Mouse (Mus musculus) ES-Bruce4 (cell line): ENCODE results near the gene Grid2. TPM values are rescaled to one million over a fixed set of nuclear protein-coding genes. Genes with fewer than 3 reads are reported as not detected.

ENCODE experiments used
- H3K27ac ChIP-seq: 2 replicates; pipeline ENCODE4 v1.5.1; 2012; ENCODE audit warnings: low read length, inconsistent platforms; ENCODE audit not compliant: insufficient read depth
- H3K27me3 ChIP-seq: 2 replicates; pipeline ENCODE4 v1.6.1; 2012; ENCODE audit warnings: mild to moderate bottlenecking, low read length, inconsistent platforms; ENCODE audit not compliant: control insufficient read depth, poor library complexity, insufficient read depth, severe bottlenecking
- H3K36me3 ChIP-seq: 2 replicates; pipeline ENCODE4 v1.6.1; 2012; ENCODE audit warnings: inconsistent platforms, mild to moderate bottlenecking, low read length, moderate library complexity; ENCODE audit not compliant: control insufficient read depth, poor library complexity, insufficient read depth, severe bottlenecking
- H3K4me1 ChIP-seq: one replicate; pipeline ENCODE4 v1.8.1; 2011; ENCODE audit warnings: low read length; ENCODE audit not compliant: control insufficient read depth, insufficient read depth
- H3K4me3 ChIP-seq: 2 replicates; pipeline ENCODE4 v1.5.1; 2011; ENCODE audit warnings: low read depth, mild to moderate bottlenecking, low read length
- H3K9ac ChIP-seq: 2 replicates; pipeline ENCODE4 v1.6.1; 2012; ENCODE audit warnings: low read depth, mild to moderate bottlenecking, inconsistent platforms; ENCODE audit not compliant: poor library complexity, severe bottlenecking
- H3K9me3 ChIP-seq: replicated peaks from 2 replicates; pipeline ENCODE4 v1.6.1; 2012; ENCODE audit warnings: mild to moderate bottlenecking, low read length, inconsistent platforms; ENCODE audit not compliant: control insufficient read depth, poor library complexity, insufficient read depth, severe bottlenecking
- CTCF ChIP-seq: IDR thresholded peaks from one replicate; pipeline ENCODE4 v1.8.1; 2011; ENCODE audit warnings: low read depth, low read length
- EP300 ChIP-seq: IDR thresholded peaks from 2 replicates; pipeline ENCODE4 v1.6.1; 2011; ENCODE audit warnings: low read depth, low read length; ENCODE audit not compliant: insufficient read depth
- POLR2A ChIP-seq: IDR thresholded peaks from one replicate; pipeline ENCODE4 v1.8.1; 2011; ENCODE audit warnings: low read length; ENCODE audit not compliant: insufficient read depth
- polyA plus RNA-seq: library from polyadenylated mRNA; stranded (reverse); fragments of >200 nt; gene quantifications from 2 replicates; pipeline ENCODE4 v1.2.4, GENCODE M21; 2011; ENCODE audit warnings: low read depth; ENCODE audit not compliant: missing spikeins, insufficient read depth, insufficient read length

Gene Grid2
- polyA plus RNA-seq, 1 experiment: 0.15 TPM

DNA sequence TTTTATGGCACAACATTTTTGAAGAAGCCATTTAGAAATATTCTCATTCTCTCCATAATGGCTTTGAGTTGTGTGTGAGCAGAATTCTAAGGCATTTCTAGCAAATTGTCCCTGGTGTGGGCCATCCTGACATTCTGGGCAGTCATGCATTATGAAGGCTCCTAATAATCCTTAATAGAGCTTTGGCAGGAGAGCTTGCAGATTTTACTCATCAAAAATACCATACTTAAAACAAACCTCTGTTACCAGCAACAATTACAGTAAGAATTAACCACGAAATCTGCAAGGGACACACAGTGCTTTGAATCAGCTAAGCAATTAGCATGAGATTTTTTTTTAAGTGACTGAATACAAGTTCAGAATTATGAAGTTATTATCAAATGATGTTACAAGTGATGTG, 1053.0 kb downstream of the Grid2 start:
- TF ChIP-seq POLR2A: no peak
- TF ChIP-seq EP300: no peak
- no peak for TF ChIP-seq CTCF

DNA sequence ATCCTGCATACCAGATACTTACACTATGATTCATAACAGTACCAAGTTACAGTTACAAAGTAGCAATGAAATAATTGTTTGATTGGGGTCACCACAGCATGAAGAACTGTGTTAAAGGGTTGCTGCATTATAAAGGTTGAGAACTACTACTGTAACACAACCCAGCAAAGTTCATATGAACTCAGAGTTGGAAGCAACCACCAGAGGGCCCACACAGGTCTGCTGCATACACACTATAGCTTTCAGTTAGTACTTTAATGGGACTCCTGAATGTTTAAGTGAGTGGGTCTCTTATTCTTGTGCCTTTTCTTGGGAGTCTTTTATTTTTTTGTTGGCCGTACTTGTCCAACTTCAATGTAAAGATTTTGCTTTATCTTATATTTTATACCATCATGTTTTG, 1057.5 kb downstream of the Grid2 start:
- H3K9ac ChIP-seq: no peak overlapping the region
- no peaks in the 10 kb centered on the region for H3K4me1 ChIP-seq
- no peak overlapping the region for H3K27ac ChIP-seq
- no peaks in the 10 kb centered on the region for H3K9me3 ChIP-seq
- H3K27me3 ChIP-seq: no peaks in the 10 kb centered on the region
- TF ChIP-seq POLR2A: no peak
- TF ChIP-seq EP300: no peak
- no peak for TF ChIP-seq CTCF
- no peaks in the 10 kb centered on the region for H3K36me3 ChIP-seq
- no peak overlapping the region for H3K4me3 ChIP-seq

More for the DNA sequence above, 1053.0 kb downstream of the Grid2 start:
- Histone ChIP-seq H3K4me3 (no peak overlapping the region), H3K27ac (no peak overlapping the region), H3K4me1 (no peaks in the 10 kb centered on the region), H3K9me3 (no peaks in the 10 kb centered on the region), H3K27me3 (no peaks in the 10 kb centered on the region), H3K36me3 (no peaks in the 10 kb centered on the region), H3K9ac (no peak overlapping the region)

DNA sequence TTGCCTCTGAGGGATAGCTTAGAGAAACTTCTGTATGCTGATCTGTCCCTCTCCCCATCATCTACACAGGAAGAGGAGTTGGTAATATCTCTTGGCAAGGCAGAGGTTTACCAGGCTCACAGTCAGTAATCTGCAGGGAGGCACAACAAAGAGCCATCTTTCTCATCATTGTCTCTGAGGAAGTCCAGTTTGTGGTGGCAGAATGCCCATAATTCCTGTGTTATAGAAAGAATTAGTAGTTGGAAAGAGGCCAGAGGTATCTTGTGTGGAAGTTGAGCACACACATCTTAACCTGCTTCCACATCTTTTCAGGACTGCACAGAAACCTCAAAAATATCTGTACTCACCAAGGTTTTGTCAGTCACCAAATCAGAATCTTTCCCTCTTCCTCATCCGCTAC, 1071.3 kb downstream of the Grid2 start:
- H3K27ac ChIP-seq: no peak overlapping the region
- H3K9ac ChIP-seq: no peak overlapping the region
- no peaks in the 10 kb centered on the region for H3K4me1 ChIP-seq
- no peak overlapping the region for H3K4me3 ChIP-seq
- H3K36me3 ChIP-seq: no peaks in the 10 kb centered on the region
- no peak for TF ChIP-seq EP300
- no peaks in the 10 kb centered on the region for H3K27me3 ChIP-seq
- H3K9me3 ChIP-seq: no peaks in the 10 kb centered on the region

DNA sequence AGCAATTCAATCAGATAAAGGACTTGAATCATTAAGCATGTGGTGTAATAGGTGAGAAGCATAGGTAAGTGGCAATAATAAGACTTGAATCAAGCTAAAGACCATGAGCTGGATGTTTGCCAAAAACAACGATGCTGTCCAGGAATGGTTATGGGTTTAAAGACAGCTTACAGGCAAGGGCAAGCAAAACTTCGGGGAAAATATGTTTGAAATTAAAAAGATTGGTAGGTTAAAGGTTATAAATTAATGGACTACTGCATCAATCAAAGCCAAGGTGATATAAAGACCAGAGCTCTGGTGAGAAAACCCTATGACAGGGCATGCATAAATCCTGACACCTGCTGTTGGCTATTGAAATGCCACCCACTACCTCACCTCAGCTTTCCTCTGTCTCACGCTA, 1072.2 kb downstream of the Grid2 start:
- H3K27me3 ChIP-seq: no peaks in the 10 kb centered on the region
- no peaks in the 10 kb centered on the region for H3K36me3 ChIP-seq
- H3K4me3 ChIP-seq: no peak overlapping the region
- no peak overlapping the region for H3K27ac ChIP-seq
- no peak overlapping the region for H3K9ac ChIP-seq
- TF ChIP-seq POLR2A (no peak), EP300 (no peak), CTCF (no peak)
- no peaks in the 10 kb centered on the region for H3K4me1 ChIP-seq
- no peaks in the 10 kb centered on the region for H3K9me3 ChIP-seq

DNA sequence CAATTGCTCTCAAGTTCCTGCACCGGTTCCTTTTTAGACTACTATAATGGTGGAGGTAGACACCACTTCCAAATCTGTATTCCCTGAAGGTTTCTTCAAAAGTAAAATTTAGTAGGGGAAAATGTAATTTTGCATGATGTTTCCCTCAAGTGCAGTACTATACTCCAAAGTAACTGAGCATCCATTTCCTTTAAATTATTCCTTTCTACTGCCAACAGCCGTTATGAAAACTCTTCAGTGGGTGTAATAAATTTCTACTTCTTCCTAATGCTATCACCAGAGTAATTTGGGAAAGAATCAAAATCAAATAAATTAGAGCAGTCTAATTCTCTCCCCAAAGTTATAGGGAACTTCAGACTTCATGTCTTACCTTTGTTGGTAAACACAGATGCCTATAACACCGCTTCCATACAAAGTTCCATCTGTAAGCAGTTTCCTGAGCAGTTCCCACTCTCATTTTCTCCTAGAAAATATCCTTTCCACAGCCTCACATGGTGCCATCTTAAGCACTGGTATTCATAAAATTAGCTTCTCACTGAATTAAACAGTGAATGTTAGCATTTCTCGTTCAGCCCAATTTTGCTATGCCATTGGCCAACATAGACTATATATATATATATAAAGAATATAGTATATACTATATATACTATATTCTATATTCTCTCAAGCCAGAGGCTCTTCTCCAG, 1142.9 kb downstream of the Grid2 start:
- Histone ChIP-seq H3K27ac (no peak overlapping the region), H3K27me3 (no peaks in the 10 kb centered on the region), H3K9ac (no peak overlapping the region), H3K36me3 (no peaks in the 10 kb centered on the region), H3K9me3 (no peaks in the 10 kb centered on the region), H3K4me3 (no peak overlapping the region), H3K4me1 (no peaks in the 10 kb centered on the region)
- no peak for TF ChIP-seq POLR2A
- TF ChIP-seq CTCF: no peak

DNA sequence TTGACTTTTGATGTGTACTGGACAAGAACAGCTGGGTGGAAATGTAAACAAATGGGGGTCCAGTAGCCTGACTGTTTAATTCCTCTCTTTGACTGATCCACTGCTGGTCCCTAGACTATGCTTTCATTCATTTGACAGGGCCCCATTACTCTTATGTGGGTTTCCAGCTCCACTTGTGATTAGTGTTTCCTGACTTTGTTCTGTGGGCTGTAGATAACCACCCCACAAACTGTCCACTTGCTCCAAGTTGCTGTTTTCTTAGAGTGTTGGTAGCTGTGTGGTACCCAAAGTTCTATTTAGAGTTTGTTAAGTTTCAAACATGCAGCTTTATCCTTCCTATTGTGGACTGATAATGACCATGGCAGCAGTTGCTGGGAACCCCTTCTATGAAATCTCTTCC, 1172.0 kb downstream of the Grid2 start:
- Histone ChIP-seq H3K27ac (no peak overlapping the region), H3K4me3 (no peak overlapping the region), H3K27me3 (no peaks in the 10 kb centered on the region), H3K9ac (no peak overlapping the region), H3K36me3 (no peaks in the 10 kb centered on the region), H3K9me3 (no peaks in the 10 kb centered on the region), H3K4me1 (no peaks in the 10 kb centered on the region)
- TF ChIP-seq POLR2A: no peak
- no peak for TF ChIP-seq CTCF
